Mouse (Mus musculus): ENCODE measurements around the gene Hipk2. TPM values are rescaled to one million over a fixed set of nuclear protein-coding genes. Genes with fewer than 3 reads are reported as not detected.
A peak's percentile ranks its signal among the peaks of the same experiment; 100 is the strongest.

The Hipk2 gene
- polyA plus RNA-seq, 1 experiment from 2014 or later, result 46.9 TPM

DNA sequence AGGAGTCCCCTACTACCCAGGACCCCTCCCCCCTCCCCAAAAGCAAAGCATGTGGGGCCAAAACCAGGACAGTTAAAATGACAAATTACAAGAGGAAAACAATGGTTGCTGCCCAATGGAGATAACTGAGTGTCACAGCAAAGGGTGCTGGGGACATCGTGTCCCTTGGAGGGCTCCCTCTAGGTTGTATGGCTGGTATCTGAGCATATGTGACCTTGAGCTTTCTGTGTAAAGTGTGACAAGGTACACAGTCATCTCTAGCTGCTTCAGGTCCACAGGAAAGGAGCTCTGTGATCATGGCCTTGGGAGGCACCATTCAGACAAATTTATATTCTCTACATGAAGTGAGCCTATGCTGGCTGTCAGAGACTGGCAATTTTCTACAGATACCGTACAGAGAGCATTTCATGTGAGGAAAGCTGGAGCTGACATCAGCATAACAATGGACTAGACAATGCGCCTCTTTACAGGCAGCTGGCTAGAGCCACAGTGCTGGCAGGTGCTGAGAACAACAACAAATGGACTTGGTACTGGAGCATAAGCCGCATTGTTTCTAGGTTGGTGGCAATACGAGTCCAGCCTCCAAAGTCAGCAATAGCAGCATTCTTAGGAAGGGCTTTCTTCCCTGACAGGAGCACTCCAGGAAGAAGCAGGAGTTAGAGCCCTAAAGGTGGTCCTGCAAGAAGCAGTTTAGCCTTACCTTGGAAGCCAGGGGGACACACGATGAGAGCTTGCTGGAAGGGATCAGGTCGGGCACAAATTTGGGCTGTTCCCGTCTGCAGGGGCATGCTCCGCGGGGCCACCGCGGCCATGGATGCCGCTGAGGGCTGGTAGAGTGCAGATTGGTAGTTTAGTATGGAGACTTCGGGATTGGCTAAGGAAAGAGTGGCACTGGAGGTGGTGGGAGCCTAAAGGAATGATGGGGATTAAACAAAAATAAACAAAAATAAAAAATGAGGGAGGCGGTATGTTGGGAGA, 145.5 kb downstream of the Hipk2 start:
- 58% methylated on average over 15 of the region's 15 CpGs for WGBS
- Histone ChIP-seq H3K27ac (peak overlapping the region; percentile 85), H3K9me3 (no peaks in the 10 kb centered on the region), H3K4me2 (replicated peaks) (no peak overlapping the region), H3K9ac (replicated peaks) (0 out of 2 replicates have a peak overlapping the region, but pooled peaks have one; percentile 21), H3K36me3 (peaks cover 45% of the 10 kb centered on the region), H3K27me3 (no peaks in the 10 kb centered on the region), H3K4me3 (replicated peaks) (no peak overlapping the region), H3K4me1 (replicated peaks) (peaks cover 29% of the 10 kb centered on the region)
- peak; percentile 85 for ATAC-seq

DNA sequence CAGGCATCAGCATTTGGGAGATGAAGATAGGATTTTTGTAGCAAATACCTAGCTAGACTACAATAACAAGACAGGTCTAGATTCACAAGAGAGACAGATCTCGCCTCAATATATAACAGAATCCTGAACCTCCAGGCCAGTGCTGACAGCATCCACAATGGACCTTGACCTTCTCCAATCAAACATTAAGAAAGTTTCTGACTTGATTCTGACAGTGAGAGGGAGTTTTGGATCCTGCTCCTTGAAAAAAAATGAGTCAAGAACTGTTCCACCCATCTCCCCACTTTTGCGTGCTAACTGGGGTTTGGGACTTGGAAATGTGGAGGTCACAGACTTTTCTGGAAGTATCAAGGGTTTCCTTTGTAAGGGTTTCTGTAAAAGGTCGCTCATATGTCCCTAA, 150.4 kb downstream of the Hipk2 start:
- peaks cover 36% of the 10 kb centered on the region for H3K36me3 ChIP-seq
- H3K9ac ChIP-seq (replicated peaks), result no peak overlapping the region
- H3K4me3 ChIP-seq (replicated peaks), result no peak overlapping the region
- no peak for ATAC-seq
- 94% methylated on average over 3 of the region's 3 CpGs for WGBS
- H3K4me2 ChIP-seq (replicated peaks), result no peak overlapping the region
- no peaks in the 10 kb centered on the region for H3K9me3 ChIP-seq
- H3K4me1 ChIP-seq (replicated peaks), result peaks cover 16% of the 10 kb centered on the region
- H3K27ac ChIP-seq, result no peak overlapping the region
- no peaks in the 10 kb centered on the region for H3K27me3 ChIP-seq

DNA sequence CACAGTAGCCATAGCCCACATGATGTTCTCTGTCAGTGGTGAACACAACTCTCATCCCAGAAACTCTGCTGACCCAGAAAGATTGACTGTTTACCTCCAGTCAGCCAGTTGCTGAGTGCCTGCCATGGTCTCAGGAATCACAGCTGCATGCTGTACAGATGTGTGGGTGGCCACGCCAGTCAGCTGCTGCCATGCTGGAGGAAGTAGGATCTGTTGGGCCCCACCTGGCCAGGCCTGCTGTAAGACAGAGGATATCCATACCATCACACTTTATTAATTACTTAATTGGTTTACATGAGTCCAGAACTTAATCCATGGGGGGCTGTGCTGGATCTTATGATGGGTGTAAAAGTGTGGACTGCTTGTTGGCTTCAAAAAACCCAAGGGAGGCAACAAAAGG, 154.6 kb downstream of the Hipk2 start:
- Histone ChIP-seq H3K27ac (no peak overlapping the region), H3K27me3 (no peaks in the 10 kb centered on the region), H3K9me3 (no peaks in the 10 kb centered on the region), H3K4me2 (replicated peaks) (no peak overlapping the region), H3K4me3 (replicated peaks) (no peak overlapping the region), H3K9ac (replicated peaks) (no peak overlapping the region), H3K4me1 (replicated peaks) (peaks cover 5% of the 10 kb centered on the region; the same call in 1 of the 2 replicates), H3K36me3 (peaks cover 51% of the 10 kb centered on the region)
- no peak for ATAC-seq
- 91% methylated on average over 1 of the region's 1 CpGs for WGBS

DNA sequence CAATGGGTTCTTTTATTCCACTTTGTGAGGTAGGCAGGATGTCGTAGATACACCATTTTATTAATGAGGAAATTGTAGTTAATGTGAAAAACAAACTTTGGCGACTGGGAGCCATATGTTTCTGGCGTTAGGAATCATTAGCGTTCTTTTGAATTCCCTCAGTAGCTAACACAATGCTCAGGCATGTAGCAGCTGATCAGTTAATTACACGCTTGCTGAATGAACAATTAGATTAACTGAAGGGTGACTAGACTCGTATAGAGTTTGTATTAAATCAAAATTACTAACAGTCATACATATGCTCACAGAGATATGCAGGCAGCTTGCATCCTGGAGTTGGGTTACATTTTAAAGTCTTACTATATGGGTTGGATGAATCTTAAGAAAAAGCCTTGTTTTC, 156.7 kb downstream of the Hipk2 start:
- Histone ChIP-seq H3K4me3 (replicated peaks) (no peak overlapping the region), H3K27me3 (no peaks in the 10 kb centered on the region), H3K4me1 (replicated peaks) (peaks cover 5% of the 10 kb centered on the region; the same call in 1 of the 2 replicates), H3K36me3 (peaks cover 69% of the 10 kb centered on the region), H3K4me2 (replicated peaks) (no peak overlapping the region), H3K27ac (no peak overlapping the region), H3K9ac (replicated peaks) (no peak overlapping the region), H3K9me3 (no peaks in the 10 kb centered on the region)
- ATAC-seq, result no peak
- WGBS, result 40% methylated on average over 6 of the region's 6 CpGs

DNA sequence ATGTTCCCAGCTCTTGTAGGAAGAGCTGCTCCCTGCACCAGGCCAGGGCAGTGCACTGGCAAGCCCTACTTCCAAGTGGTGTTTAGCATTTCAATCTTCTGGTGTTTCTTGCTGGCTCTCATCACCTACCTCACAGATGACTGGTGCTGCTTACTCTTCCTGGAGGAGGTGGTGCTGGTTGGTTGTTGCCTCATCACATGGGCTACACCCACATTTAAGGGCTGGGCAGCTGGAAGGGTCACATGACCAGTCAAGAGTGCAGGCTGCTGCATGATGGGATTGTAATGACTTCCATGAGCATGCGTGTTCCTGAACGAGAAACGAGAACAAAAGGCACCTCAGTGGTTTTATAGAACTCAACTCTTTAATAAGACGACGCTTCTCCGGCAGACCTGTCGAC, 157.3 kb downstream of the Hipk2 start:
- 91% methylated on average over 7 of the region's 7 CpGs for WGBS
- ATAC-seq, result no peak
- no peak overlapping the region for H3K27ac ChIP-seq

DNA sequence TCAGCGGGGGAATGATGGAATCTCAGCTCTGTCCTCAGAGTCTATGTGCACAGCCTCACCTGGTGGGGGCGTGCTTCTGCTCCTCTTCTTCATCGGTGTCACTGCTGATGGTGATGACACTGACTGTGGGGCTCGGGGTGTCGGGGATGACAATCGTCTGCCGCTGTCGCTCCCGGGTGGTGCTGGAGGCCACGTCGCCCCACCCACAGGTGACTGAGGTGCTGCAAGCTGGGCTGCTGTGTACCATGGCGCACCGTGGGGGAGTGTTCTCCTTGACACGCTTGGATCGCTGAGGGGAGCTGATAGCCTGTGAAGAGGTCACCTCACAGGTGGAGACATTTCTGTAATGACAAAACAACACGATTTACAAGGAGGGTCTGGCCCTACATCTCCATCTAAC, 160.1 kb downstream of the Hipk2 start:
- H3K9ac ChIP-seq (replicated peaks), result no peak overlapping the region
- H3K36me3 ChIP-seq, result peaks cover 91% of the 10 kb centered on the region
- WGBS, result 92% methylated on average over 16 of the region's 16 CpGs
- no peaks in the 10 kb centered on the region for H3K27me3 ChIP-seq
- ATAC-seq, result no peak
- H3K9me3 ChIP-seq, result no peaks in the 10 kb centered on the region
- no peak overlapping the region for H3K4me2 ChIP-seq (replicated peaks)
- no peak overlapping the region for H3K27ac ChIP-seq
- H3K4me3 ChIP-seq (replicated peaks), result no peak overlapping the region
- peaks cover 5% of the 10 kb centered on the region; the same call in 1 of the 2 replicates for H3K4me1 ChIP-seq (replicated peaks)

More for the DNA sequence above, 157.3 kb downstream of the Hipk2 start:
- H3K27me3 ChIP-seq, result no peaks in the 10 kb centered on the region
- no peak overlapping the region for H3K4me2 ChIP-seq (replicated peaks)
- H3K9ac ChIP-seq (replicated peaks), result no peak overlapping the region
- no peaks in the 10 kb centered on the region for H3K9me3 ChIP-seq
- peaks cover 74% of the 10 kb centered on the region for H3K36me3 ChIP-seq
- H3K4me3 ChIP-seq (replicated peaks), result no peak overlapping the region
- peaks cover 5% of the 10 kb centered on the region; the same call in 1 of the 2 replicates for H3K4me1 ChIP-seq (replicated peaks)

DNA sequence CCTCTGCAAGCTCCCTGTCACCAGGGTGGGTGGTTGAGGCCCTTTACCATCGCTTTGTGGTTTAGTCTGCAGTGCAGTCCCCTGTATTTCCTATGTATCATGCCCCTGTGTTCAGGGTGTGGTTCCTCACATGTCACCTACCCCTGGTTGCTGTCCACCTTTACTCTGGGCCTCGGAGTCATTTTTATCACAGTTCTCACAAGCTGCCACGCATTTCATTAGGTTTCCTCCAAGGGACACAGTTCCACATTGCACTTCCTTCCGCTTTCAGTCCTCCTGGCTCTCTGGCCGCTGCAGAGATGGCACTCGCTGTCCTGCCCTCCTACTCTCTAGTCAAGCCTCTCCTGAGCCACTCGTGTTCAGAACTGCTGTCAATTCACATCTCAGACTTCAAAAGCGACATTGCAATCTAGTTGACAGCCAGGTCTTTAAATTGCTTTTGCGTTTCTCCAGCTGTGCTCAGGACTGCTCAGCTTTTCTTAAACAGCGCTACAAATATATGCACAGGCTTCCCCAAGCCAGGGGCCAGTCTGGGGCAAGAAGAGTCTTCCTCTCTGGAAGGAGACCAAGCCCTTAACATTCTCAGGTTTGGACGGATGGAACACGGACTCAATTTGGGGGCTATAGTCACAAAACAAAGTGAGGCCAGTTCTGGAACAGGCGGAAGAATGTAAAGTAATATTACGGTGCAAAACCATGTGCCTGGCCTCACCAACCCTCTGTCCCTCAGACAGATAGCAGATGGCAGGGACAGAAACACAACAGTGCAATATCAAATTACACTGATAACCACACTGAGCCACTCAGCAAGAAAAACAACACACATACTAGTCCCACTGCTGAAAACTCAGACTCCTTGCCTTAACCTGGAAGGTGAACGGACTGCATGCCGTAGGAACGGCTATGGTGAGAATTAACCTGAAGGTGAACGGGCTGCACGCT, 161.7 kb downstream of the Hipk2 start:
- Histone ChIP-seq H3K27me3 (no peaks in the 10 kb centered on the region), H3K36me3 (peaks cover 93% of the 10 kb centered on the region), H3K4me1 (replicated peaks) (no peaks in the 10 kb centered on the region), H3K9me3 (no peaks in the 10 kb centered on the region), H3K4me2 (replicated peaks) (no peak overlapping the region), H3K4me3 (replicated peaks) (no peak overlapping the region), H3K27ac (no peak overlapping the region), H3K9ac (replicated peaks) (no peak overlapping the region)
- WGBS, result 88% methylated on average over 19 of the region's 19 CpGs
- ATAC-seq, result no peak

DNA sequence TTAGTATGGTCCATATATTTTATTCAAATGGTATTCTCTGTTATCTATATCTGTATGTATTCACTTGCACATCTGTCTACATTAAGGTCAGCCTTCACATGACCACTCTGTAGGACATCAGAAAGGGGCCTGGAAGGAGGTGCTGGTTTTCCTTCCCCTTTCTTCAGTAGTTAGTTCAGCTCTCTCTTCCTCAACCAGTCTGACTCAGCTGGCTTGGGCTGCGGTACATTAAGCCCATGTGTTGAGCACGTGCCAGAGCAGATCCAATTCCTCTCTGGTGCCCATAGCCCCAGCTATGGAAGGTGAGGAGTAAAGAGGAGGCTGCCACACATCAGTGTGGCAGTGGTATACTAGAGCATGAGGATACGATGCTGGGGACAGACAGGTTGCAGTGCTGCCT, 165.5 kb downstream of the Hipk2 start:
- Histone ChIP-seq H3K36me3 (peaks cover 90% of the 10 kb centered on the region), H3K9ac (replicated peaks) (no peak overlapping the region), H3K4me2 (replicated peaks) (no peak overlapping the region), H3K4me1 (replicated peaks) (no peaks in the 10 kb centered on the region), H3K9me3 (no peaks in the 10 kb centered on the region), H3K27ac (no peak overlapping the region), H3K4me3 (replicated peaks) (no peak overlapping the region), H3K27me3 (no peaks in the 10 kb centered on the region)
- ATAC-seq, result no peak
- WGBS, result 96% methylated on average over 3 of the region's 3 CpGs

DNA sequence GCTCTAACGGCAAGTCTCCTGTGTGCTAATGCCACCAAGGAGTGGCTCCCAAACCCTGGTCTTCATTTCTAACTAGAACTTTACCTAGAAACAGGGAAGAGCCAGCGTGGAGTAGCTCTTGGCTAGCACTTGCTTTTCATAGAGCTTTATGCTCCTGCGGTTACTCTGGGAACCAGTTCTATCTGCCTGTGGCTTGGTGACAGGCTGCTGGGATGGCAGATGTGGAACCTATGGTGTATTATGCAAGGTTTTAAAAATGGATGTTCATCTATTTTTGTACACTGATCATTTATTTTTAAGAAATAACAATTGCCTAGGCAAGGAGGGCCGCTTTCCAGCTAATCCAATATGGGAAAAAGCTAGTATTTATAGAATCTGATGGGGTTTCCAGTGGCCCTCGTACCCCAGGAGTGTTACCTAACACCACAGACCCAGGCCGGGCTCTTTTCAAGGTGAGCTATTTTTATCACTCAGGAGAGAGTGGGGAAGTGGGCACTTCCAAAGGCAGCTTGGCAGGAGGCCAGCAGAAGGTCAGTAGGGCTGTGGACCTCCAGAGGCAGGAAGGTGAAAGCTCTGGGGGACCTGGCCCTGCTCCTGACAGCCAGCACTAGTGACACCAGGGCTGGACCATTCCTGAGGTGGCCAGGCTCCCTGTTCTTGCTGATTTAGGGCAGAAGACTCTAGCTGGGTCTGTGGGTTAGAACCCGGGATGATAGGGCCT, 171.5 kb downstream of the Hipk2 start:
- Histone ChIP-seq H3K27ac (no peak overlapping the region), H3K9ac (replicated peaks) (no peak overlapping the region), H3K36me3 (peaks cover 81% of the 10 kb centered on the region), H3K9me3 (no peaks in the 10 kb centered on the region), H3K4me2 (replicated peaks) (no peak overlapping the region), H3K4me3 (replicated peaks) (no peak overlapping the region), H3K27me3 (no peaks in the 10 kb centered on the region), H3K4me1 (replicated peaks) (no peaks in the 10 kb centered on the region)
- WGBS, result 93% methylated on average over 7 of the region's 7 CpGs
- no peak for ATAC-seq

DNA sequence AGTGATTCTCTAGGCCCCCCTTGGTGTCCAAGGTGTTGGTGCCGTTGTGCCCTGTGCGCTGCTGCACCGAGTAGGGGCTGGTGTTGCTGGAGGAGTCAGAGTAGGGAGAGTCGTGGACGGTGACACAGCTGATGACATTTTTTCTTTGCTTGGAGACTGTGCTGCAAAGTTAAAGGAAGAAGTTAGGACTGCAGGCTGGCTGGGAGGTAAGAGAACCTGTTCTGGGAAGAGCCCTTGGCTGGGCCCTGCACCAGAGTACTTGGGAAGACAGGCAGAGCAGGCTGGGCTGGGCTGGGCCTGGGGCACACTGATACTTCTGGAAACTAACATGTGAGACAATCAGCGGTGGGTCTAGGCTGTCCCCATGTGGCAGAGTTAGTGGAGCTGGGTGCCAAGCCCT, 172.4 kb downstream of the Hipk2 start:
- Histone ChIP-seq H3K4me3 (replicated peaks) (no peak overlapping the region), H3K4me1 (replicated peaks) (no peaks in the 10 kb centered on the region), H3K4me2 (replicated peaks) (no peak overlapping the region), H3K27ac (no peak overlapping the region), H3K27me3 (no peaks in the 10 kb centered on the region), H3K36me3 (peaks cover 82% of the 10 kb centered on the region), H3K9ac (replicated peaks) (no peak overlapping the region), H3K9me3 (no peaks in the 10 kb centered on the region)
- no peak for ATAC-seq
- WGBS, result 95% methylated on average over 6 of the region's 6 CpGs

DNA sequence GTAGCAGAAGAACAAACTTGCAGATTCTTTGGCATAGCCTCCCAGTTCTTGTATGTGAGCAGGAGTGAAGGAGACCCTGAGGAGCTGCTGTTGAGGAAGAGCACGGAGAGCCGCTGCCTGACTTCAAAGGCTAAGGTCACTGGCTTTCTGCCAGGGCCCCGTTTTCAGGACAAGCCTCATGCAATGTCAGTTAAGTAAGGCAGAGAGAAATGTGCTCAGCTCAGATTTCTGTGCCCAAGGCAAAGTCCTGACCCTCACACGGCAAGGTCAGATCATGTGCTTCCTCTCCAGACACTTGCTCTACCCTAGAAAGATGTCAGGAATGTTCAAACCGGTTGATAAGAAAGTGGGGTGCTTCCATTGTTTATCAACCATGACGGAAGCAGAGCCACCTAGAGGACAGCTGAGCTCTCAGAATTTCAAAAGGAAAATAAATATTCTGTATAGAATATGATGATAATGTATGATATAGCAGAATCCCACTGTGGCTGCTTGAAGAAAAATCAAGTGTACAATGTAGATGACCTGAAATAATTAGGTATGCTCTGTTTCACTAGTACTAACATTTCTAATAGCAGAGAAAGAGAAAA, 173.1 kb downstream of the Hipk2 start:
- no peaks in the 10 kb centered on the region for H3K27me3 ChIP-seq
- H3K9ac ChIP-seq (replicated peaks), result no peak overlapping the region
- H3K9me3 ChIP-seq, result no peaks in the 10 kb centered on the region
- WGBS, result 61% methylated on average over 6 of the region's 6 CpGs
- H3K4me1 ChIP-seq (replicated peaks), result no peaks in the 10 kb centered on the region
- H3K36me3 ChIP-seq, result peaks cover 84% of the 10 kb centered on the region
- H3K4me3 ChIP-seq (replicated peaks), result no peak overlapping the region
- ATAC-seq, result no peak
- H3K27ac ChIP-seq, result no peak overlapping the region
- no peak overlapping the region for H3K4me2 ChIP-seq (replicated peaks)

All from midbrain, embryonic 13.5 days (tissue).